Mouse (Mus musculus) spleen, postnatal 4 days (tissue): ENCODE data around the gene Mmadhc.

ENCODE experiments used
- DNase-seq, 2 experiments: peaks; one replicate each; pipeline ENCODE4 v3.0.0; 2022; ENCODE audit warnings: low spot score in 2 of 2

The Mmadhc gene

GRCm38 (mm10) chr2:50296109-50296986 lies at the start of gene Mmadhc:
Mmadhc (minus strand) TSS chr2:50296801.
- peak; percentile 91 to 94 for DNase-seq

GRCm38 (mm10) chr2:50343598-50343997 lies 47.0 kb upstream of the Mmadhc start:
- DNase-seq, result no peak

GRCm38 (mm10) chr2:50339061-50339460 lies 42.5 kb upstream of the Mmadhc start:
- no peak for DNase-seq

GRCm38 (mm10) chr2:50337596-50337995 lies 41.0 kb upstream of the Mmadhc start:
- no peak for DNase-seq

- no peak for DNase-seq
These were observed 35.2 kb upstream of the Mmadhc start for GRCm38 (mm10) chr2:50331716-50332270.

GRCm38 (mm10) chr2:50328181-50328580 lies 31.6 kb upstream of the Mmadhc start:
- no peak for DNase-seq

- DNase-seq, result no peak
These were observed 28.2 kb upstream of the Mmadhc start for GRCm38 (mm10) chr2:50324799-50325198.

- DNase-seq, result no peak
These were observed 10.2 kb upstream of the Mmadhc start for GRCm38 (mm10) chr2:50306663-50307320.

GRCm38 (mm10) chr2:50304824-50305577 lies 8.4 kb upstream of the Mmadhc start:
- no peak for DNase-seq

GRCm38 (mm10) chr2:50296987-50297350 lies 368 bp upstream of the Mmadhc start:
- DNase-seq, result no peak

GRCm38 (mm10) chr2:50295562-50295961 lies 1.0 kb downstream of the Mmadhc start:
- no peak for DNase-seq

- DNase-seq, result no peak
These were observed 2.5 kb downstream of the Mmadhc start for GRCm38 (mm10) chr2:50294084-50294483.

GRCm38 (mm10) chr2:50293572-50293971 lies 3.0 kb downstream of the Mmadhc start:
- no peak for DNase-seq

GRCm38 (mm10) chr2:50291901-50292300 lies 4.7 kb downstream of the Mmadhc start:
- no peak for DNase-seq

- DNase-seq, result no peak
These were observed 5.8 kb downstream of the Mmadhc start for GRCm38 (mm10) chr2:50290754-50291153.

- no peak for DNase-seq
These were observed 11.8 kb downstream of the Mmadhc start for GRCm38 (mm10) chr2:50284781-50285180.

GRCm38 (mm10) chr2:50284040-50284439 lies 12.6 kb downstream of the Mmadhc start:
- no peak for DNase-seq

GRCm38 (mm10) chr2:50276715-50277114 lies 19.9 kb downstream of the Mmadhc start:
- no peak for DNase-seq

GRCm38 (mm10) chr2:50273415-50273814 lies 23.2 kb downstream of the Mmadhc start:
- no peak for DNase-seq

GRCm38 (mm10) chr2:50272165-50272564 lies 24.4 kb downstream of the Mmadhc start:
- no peak for DNase-seq

GRCm38 (mm10) chr2:50268514-50268913 lies 28.1 kb downstream of the Mmadhc start:
- DNase-seq, result no peak

- DNase-seq, result no peak
These were observed 29.6 kb downstream of the Mmadhc start for GRCm38 (mm10) chr2:50267046-50267445.
